Mouse (Mus musculus) CD4-positive, CD25-positive, alpha-beta regulatory T cell, adult 4 months (primary cell): Measurements from ENCODE around the gene Aamp. TPM values are rescaled to one million over a fixed set of nuclear protein-coding genes. Genes with fewer than 3 reads are reported as not detected.
"Not testable (repeated sequence)": the region's sequence is repeated elsewhere in the genome, so short reads cannot be mapped to it uniquely, and the experiment has no call there.

Source experiments
- ATAC-seq: one replicate; pipeline ENCODE4 v1.8.0; 2017
- polyA plus RNA-seq, 2 experiments: library from polyadenylated mRNA; unstranded; fragments of 100-300 nt; shearing (Covaris generic); gene quantifications; one replicate each; pipeline ENCODE4 v1.2.1; 2017

The Aamp gene
- polyA plus RNA-seq, 2 experiments from 2014 or later: 205 to 288 TPM

DNA sequence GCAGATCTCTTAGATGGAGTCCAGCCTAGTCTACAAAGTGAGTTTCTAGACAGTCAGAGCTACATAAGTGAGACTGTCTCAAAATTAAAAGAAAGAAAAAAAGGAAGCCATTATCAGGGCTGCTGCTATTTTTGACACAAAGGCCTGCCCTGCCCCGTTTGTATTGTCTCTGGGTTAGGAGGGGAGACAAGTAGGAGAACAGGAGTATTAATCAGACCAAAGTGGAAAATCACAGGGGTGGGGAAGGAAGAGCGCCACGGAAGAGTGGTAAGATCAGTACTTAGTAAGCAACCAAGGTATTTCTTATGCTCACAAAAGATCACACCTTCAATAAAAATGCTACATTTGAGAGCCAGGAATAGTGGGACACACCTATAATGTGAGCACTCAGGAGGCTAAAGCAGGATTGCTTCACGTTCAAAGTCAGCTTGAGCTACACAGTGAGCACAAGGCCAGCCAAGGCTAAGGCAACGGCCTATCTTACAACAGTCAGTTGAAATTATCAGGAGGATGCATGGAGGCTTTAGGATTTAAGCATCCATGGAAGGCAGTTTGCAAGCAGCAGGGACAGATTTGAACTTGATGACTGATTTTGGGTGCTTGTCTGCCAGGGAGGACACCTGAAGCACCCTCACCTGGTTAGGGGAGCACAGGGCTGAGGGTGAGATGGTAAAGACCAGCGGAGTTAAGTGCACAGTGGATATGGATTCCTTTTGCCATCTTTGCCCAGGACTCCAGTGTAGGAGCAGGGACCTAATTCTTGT lies 16.0 kb upstream of the Aamp start:
- no peak for ATAC-seq

- ATAC-seq: no peak
Measured at GRCm38 (mm10) chr1:74298996-74299395, 14.5 kb upstream of the Aamp start.

- no peak for ATAC-seq
Measured at GRCm38 (mm10) chr1:74298157-74298750, 13.7 kb upstream of the Aamp start.

GRCm38 (mm10) chr1:74297269-74297668 lies 12.7 kb upstream of the Aamp start:
- ATAC-seq: no peak

GRCm38 (mm10) chr1:74296477-74296876 lies 11.9 kb upstream of the Aamp start:
- no peak for ATAC-seq

GRCm38 (mm10) chr1:74295456-74296171 lies 11.1 kb upstream of the Aamp start:
- ATAC-seq: peak; percentile 90

- ATAC-seq: no peak
Measured at GRCm38 (mm10) chr1:74294733-74295455, 10.4 kb upstream of the Aamp start.

GRCm38 (mm10) chr1:74294090-74294643 lies 9.6 kb upstream of the Aamp start:
- ATAC-seq: no peak

- no peak for ATAC-seq
Measured at GRCm38 (mm10) chr1:74293306-74293960, 8.9 kb upstream of the Aamp start.

DNA sequence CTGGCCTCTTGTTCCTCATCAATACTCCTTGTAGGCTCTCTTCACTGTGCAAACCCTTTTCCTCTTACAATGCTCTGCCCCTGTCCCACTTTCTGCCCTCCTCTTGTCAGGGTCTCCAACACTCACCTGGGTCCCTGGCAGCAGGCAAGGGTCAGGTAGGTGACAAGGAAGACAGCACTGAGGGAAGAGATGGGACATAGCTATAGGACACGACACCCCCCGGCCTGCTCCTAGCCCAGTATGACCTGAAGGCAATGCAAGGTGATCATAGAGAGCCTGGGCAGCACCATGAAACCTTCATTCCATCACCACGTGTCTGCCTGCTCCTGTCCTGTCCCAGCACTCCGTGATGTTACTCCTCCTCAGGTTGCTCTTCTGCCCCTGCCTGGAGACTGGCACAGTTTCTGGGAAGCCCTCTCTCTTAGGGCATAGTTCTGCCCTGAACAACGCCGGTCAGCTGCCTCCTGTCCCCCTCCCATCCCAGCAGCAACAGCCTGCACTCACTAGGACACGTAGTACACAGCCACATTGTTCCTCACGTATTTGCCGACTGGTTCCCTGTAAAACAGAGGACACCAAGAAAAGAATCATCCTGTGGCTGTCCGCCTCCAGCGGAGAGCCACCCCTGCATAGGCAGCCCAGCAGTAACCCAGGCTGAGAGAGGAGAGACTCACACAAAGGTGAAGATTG lies 7.9 kb upstream of the Aamp start:
- no peak for ATAC-seq

DNA sequence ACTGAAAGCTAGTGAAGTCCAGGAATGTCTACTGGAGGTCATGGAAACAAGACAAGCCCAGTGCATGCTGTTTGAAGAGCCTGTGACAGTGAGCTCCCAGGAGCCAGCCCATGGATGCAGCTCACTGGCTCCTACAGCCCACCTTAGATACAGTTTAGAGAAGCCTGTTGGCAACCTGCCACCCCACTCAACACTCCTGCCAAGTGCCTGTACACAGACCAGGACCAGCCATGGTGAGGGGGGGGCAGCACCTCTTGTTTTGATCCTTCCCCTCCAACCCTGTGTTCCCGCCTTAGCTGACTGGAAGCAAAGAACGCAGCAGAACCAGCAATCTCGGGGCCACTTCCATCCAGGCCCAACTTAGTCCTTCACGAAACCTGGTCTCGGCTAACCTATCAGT lies 5.6 kb upstream of the Aamp start:
- ATAC-seq: no peak

DNA sequence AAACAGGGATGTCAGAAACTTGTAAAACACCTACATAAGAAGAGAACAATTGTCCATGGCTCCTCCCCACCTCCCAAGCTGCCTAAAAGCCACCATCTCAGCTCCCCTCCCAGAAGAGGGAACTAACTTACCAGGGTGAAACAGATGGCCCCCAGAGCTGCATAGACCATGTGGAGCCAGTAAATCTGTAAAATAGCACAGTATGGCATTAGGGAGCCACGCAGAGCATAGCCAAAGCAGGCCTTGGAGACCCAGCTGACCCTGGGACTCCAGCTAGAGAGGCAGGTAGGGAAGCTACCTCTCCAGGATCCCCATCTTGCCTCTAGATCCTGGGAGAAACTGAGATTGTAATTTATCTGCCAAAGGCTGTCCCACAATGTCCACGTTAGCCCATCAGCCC lies 5.2 kb upstream of the Aamp start:
- ATAC-seq: no peak

- no peak for ATAC-seq
Measured at GRCm38 (mm10) chr1:74289248-74289647, 4.7 kb upstream of the Aamp start.

- no peak for ATAC-seq
Measured at GRCm38 (mm10) chr1:74288327-74288726, 3.8 kb upstream of the Aamp start.

- ATAC-seq: not testable (repeated sequence)
Measured at GRCm38 (mm10) chr1:74286869-74287607, 2.5 kb upstream of the Aamp start.

DNA sequence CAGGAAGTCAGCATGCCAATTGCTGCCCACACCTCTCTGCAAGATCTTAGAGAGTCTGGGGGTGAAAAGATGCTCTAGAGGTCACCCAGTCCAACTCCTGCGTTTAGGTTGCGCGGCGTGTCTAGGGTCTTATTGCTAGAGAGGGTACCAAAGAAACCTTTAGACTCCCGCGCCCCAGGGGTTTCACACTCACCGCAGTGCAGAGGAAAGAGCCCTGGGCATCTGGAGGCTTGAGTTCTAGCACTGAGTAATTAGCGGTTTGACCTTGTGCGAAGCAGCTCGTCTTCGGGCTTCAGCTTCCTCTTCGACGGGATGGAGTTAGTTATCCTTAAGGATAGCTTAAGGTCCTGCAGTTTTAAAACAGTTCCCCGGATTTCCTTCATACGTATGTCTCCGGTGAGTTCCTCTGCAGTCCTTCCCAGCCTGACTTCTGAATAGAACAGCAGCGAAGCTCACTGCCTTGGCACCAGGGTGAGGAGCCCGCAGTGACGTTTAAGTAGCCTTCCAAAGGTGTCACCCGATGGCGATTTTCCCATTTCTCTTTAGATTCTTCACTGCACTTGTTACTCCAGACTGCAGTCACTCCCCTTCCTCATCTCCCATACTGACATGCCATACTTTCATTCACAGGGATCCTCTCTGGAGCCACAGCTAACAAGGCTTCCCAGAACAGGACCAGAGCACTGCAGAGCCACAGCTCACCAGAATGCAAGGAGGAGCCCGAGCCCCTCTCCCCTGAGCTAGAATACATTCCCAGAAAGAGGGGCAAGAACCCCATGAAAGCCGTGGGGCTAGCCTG lies 873 bp upstream of the Aamp start:
- peak; percentile 0 for ATAC-seq

GRCm38 (mm10) chr1:74283686-74284463 lies 663 bp downstream of the Aamp start:
- ATAC-seq: no peak

- no peak for ATAC-seq
Measured at GRCm38 (mm10) chr1:74282896-74283625, 1.5 kb downstream of the Aamp start.
